ENCODE assay signal across 23 mouse cellular contexts in genomic region chr2:21939993-21940392, GRCm38 (mm10).
DNase-seq lines count a peak whose midpoint lies in the region; ATAC-seq and TF ChIP-seq lines count a peak whose summit lies in the region.
"Had no signal": no experiment of that assay in that cellular context is flagged by ENCODE, and none has a peak within 500 bp of the region (broad histone marks: within the 10 kb centered on the region; RNA-seq: fewer than 3 reads in every experiment).

No protein-coding gene starts in this region.

- no peak overlapping the region for H3K4me3 ChIP-seq in forebrain, embryonic 15.5 days
- no peak overlapping the region for H3K4me3 ChIP-seq in forebrain, embryonic 12.5 days (replicated peaks)
- no peak overlapping the region for H3K4me3 ChIP-seq in hindbrain, embryonic 11.5 days (ENCODE audit: low read depth, low read length)
- no peak overlapping the region for H3K4me3 ChIP-seq in hindbrain, embryonic 10.5 days
- H3K4me3 ChIP-seq in midbrain, embryonic 11.5 days (ENCODE audit: low read depth, low read length): no peak overlapping the region
- H3K4me3 ChIP-seq in midbrain, postnatal 0 days (ENCODE audit: low read depth, low read length): no peak overlapping the region
- no peak overlapping the region for H3K4me3 ChIP-seq in midbrain, embryonic 15.5 days
- H3K4me3 ChIP-seq in midbrain, embryonic 14.5 days (replicated peaks; ENCODE audit: low read depth, low read length): no peak overlapping the region
- H3K4me3 ChIP-seq: embryonic facial prominence, embryonic 13.5 days; embryonic facial prominence, embryonic 15.5 days; erythroblast, embryonic 14.5 days; forebrain, embryonic 10.5 days had no signal

- no peak overlapping the region for H3K9ac ChIP-seq in forebrain, embryonic 15.5 days (replicated peaks)
- H3K9ac ChIP-seq in forebrain, embryonic 12.5 days: no peak overlapping the region
- H3K9ac ChIP-seq in hindbrain, embryonic 11.5 days (ENCODE audit: low read depth, low read length): no peak overlapping the region
- no peak overlapping the region for H3K9ac ChIP-seq in midbrain, embryonic 11.5 days (ENCODE audit: low read length)
- H3K9ac ChIP-seq in midbrain, postnatal 0 days (replicated peaks; ENCODE audit: low read length, poor library complexity, severe bottlenecking): no peak overlapping the region
- H3K9ac ChIP-seq in midbrain, embryonic 15.5 days: no peak overlapping the region
- no peak overlapping the region for H3K9ac ChIP-seq in midbrain, embryonic 14.5 days (replicated peaks; ENCODE audit: low read length)
- H3K9ac ChIP-seq: embryonic facial prominence, embryonic 13.5 days; embryonic facial prominence, embryonic 15.5 days had no signal

- no peaks in the 10 kb centered on the region for H3K27me3 ChIP-seq in forebrain, embryonic 15.5 days
- no peaks in the 10 kb centered on the region for H3K27me3 ChIP-seq in forebrain, embryonic 12.5 days
- H3K27me3 ChIP-seq in hindbrain, embryonic 11.5 days (ENCODE audit: control insufficient read depth, insufficient read depth, low read length): no peaks in the 10 kb centered on the region
- no peaks in the 10 kb centered on the region for H3K27me3 ChIP-seq in hindbrain, embryonic 10.5 days (ENCODE audit: insufficient read depth, poor library complexity, severe bottlenecking)
- no peaks in the 10 kb centered on the region for H3K27me3 ChIP-seq in midbrain, embryonic 11.5 days (ENCODE audit: control insufficient read depth, insufficient read depth, low read length)
- H3K27me3 ChIP-seq in midbrain, postnatal 0 days (ENCODE audit: insufficient read depth, low read length): no peaks in the 10 kb centered on the region
- no peaks in the 10 kb centered on the region for H3K27me3 ChIP-seq in midbrain, embryonic 15.5 days (replicated peaks)
- no peaks in the 10 kb centered on the region for H3K27me3 ChIP-seq in midbrain, embryonic 14.5 days (ENCODE audit: control insufficient read depth, insufficient read depth, low read length)
- H3K27me3 ChIP-seq: embryonic facial prominence, embryonic 13.5 days; embryonic facial prominence, embryonic 15.5 days had no signal

- 93% methylated on average over 3 of the region's 3 CpGs for WGBS in forebrain, embryonic 15.5 days
- 92% methylated on average over 3 of the region's 3 CpGs for WGBS in forebrain, embryonic 12.5 days
- 95% methylated on average over 3 of the region's 3 CpGs for WGBS in hindbrain, embryonic 11.5 days
- 90% methylated on average over 3 of the region's 3 CpGs for WGBS in hindbrain, embryonic 10.5 days
- WGBS in midbrain, embryonic 11.5 days: 94% methylated on average over 3 of the region's 3 CpGs
- WGBS in midbrain, postnatal 0 days: 91% methylated on average over 3 of the region's 3 CpGs
- 92% methylated on average over 3 of the region's 3 CpGs for WGBS in midbrain, embryonic 15.5 days
- WGBS in midbrain, embryonic 14.5 days: 95% methylated on average over 3 of the region's 3 CpGs

- H3K4me2 ChIP-seq in forebrain, embryonic 15.5 days (replicated peaks): no peak overlapping the region
- H3K4me2 ChIP-seq in forebrain, embryonic 12.5 days: no peak overlapping the region
- no peak overlapping the region for H3K4me2 ChIP-seq in hindbrain, embryonic 11.5 days (replicated peaks; ENCODE audit: low read depth, low read length)
- H3K4me2 ChIP-seq in midbrain, embryonic 11.5 days: no peak overlapping the region
- no peak overlapping the region for H3K4me2 ChIP-seq in midbrain, postnatal 0 days (ENCODE audit: low read depth, low read length, poor library complexity, severe bottlenecking)
- H3K4me2 ChIP-seq in midbrain, embryonic 15.5 days: no peak overlapping the region
- no peak overlapping the region for H3K4me2 ChIP-seq in midbrain, embryonic 14.5 days (ENCODE audit: low read length)
- H3K4me2 ChIP-seq: embryonic facial prominence, embryonic 13.5 days; embryonic facial prominence, embryonic 15.5 days had no signal

- no peaks in the 10 kb centered on the region for H3K4me1 ChIP-seq in forebrain, embryonic 15.5 days
- H3K4me1 ChIP-seq in forebrain, embryonic 12.5 days: no peaks in the 10 kb centered on the region
- no peaks in the 10 kb centered on the region for H3K4me1 ChIP-seq in hindbrain, embryonic 11.5 days (replicated peaks; ENCODE audit: control insufficient read depth, insufficient read depth, low read length)
- H3K4me1 ChIP-seq in hindbrain, embryonic 10.5 days (replicated peaks): no peaks in the 10 kb centered on the region
- H3K4me1 ChIP-seq in midbrain, embryonic 11.5 days (ENCODE audit: control insufficient read depth, insufficient read depth, low read length): no peaks in the 10 kb centered on the region
- H3K4me1 ChIP-seq in midbrain, postnatal 0 days (ENCODE audit: insufficient read depth, low read length): no peaks in the 10 kb centered on the region
- no peaks in the 10 kb centered on the region for H3K4me1 ChIP-seq in midbrain, embryonic 15.5 days
- no peaks in the 10 kb centered on the region for H3K4me1 ChIP-seq in midbrain, embryonic 14.5 days (ENCODE audit: control insufficient read depth, insufficient read depth, low read length)
- H3K4me1 ChIP-seq: embryonic facial prominence, embryonic 13.5 days; embryonic facial prominence, embryonic 15.5 days; forebrain, embryonic 10.5 days had no signal

- no peak for TF ChIP-seq CTCF in midbrain, postnatal 0 days (IDR thresholded peaks at IDR 0.05)

- ATAC-seq in forebrain, embryonic 15.5 days (replicated peaks): 0 out of 2 replicates have a peak, but pooled peaks have one; percentile 53
- no peak for ATAC-seq in forebrain, embryonic 12.5 days (ENCODE audit: low FRiP score)
- 0 out of 2 replicates have a peak, but pooled peaks have one; percentile 27 for ATAC-seq in hindbrain, embryonic 11.5 days (ENCODE audit: low FRiP score)
- 0 out of 2 replicates have a peak, but pooled peaks have one; percentile 30 for ATAC-seq in midbrain, embryonic 11.5 days (ENCODE audit: low FRiP score)
- no peak for ATAC-seq in midbrain, postnatal 0 days (ENCODE audit: low FRiP score)
- 0 out of 2 replicates have a peak, but pooled peaks have one; percentile 54 for ATAC-seq in midbrain, embryonic 15.5 days (replicated peaks)
- no peak for ATAC-seq in midbrain, embryonic 14.5 days (ENCODE audit: low FRiP score, low TSS enrichment)
- ATAC-seq: forebrain, embryonic 16.5 days had no signal

- no peaks in the 10 kb centered on the region for H3K36me3 ChIP-seq in forebrain, embryonic 15.5 days
- H3K36me3 ChIP-seq in forebrain, embryonic 12.5 days (replicated peaks): no peaks in the 10 kb centered on the region
- no peaks in the 10 kb centered on the region for H3K36me3 ChIP-seq in hindbrain, embryonic 11.5 days (ENCODE audit: control insufficient read depth, insufficient read depth, low read length)
- no peaks in the 10 kb centered on the region for H3K36me3 ChIP-seq in hindbrain, embryonic 10.5 days
- H3K36me3 ChIP-seq in midbrain, embryonic 11.5 days (ENCODE audit: control insufficient read depth, insufficient read depth, low read length): no peaks in the 10 kb centered on the region
- no peaks in the 10 kb centered on the region for H3K36me3 ChIP-seq in midbrain, postnatal 0 days (ENCODE audit: insufficient read depth, low read length)
- H3K36me3 ChIP-seq in midbrain, embryonic 15.5 days (replicated peaks): no peaks in the 10 kb centered on the region
- H3K36me3 ChIP-seq in midbrain, embryonic 14.5 days (ENCODE audit: control insufficient read depth, insufficient read depth, low read length): no peaks in the 10 kb centered on the region
- H3K36me3 ChIP-seq: embryonic facial prominence, embryonic 13.5 days; embryonic facial prominence, embryonic 15.5 days; forebrain, embryonic 10.5 days had no signal

- DNase-seq in hindbrain, embryonic 11.5 days (ENCODE audit: low spot score): no peak
- no peak for DNase-seq in hindbrain, embryonic 10.5 days (ENCODE audit: low spot score)
- DNase-seq in midbrain, embryonic 11.5 days (ENCODE audit: low spot score, missing footprints): no peak
- no peak for DNase-seq in midbrain, postnatal 0 days (ENCODE audit: low spot score)
- DNase-seq in midbrain, embryonic 14.5 days: no peak
- DNase-seq: adrenal gland, adult 2 months; adrenal gland, postnatal 10 days; adrenal gland, postnatal 25 days; cerebellum, adult 11 months; cerebellum, adult 18-20 months; cerebellum, adult 8-10 months; cerebellum, adult 9-11 months; cerebellum, postnatal 14 days; cerebellum, postnatal 36 days; embryo, embryonic 11 days had no signal

- H3K9me3 ChIP-seq in forebrain, embryonic 15.5 days: no peaks in the 10 kb centered on the region
- no peaks in the 10 kb centered on the region for H3K9me3 ChIP-seq in forebrain, embryonic 12.5 days
- no peaks in the 10 kb centered on the region for H3K9me3 ChIP-seq in hindbrain, embryonic 11.5 days (ENCODE audit: control insufficient read depth, low read length)
- H3K9me3 ChIP-seq in hindbrain, embryonic 10.5 days: no peaks in the 10 kb centered on the region
- H3K9me3 ChIP-seq in midbrain, embryonic 11.5 days (ENCODE audit: control insufficient read depth, low read length): no peaks in the 10 kb centered on the region
- H3K9me3 ChIP-seq in midbrain, postnatal 0 days (ENCODE audit: low read length): no peaks in the 10 kb centered on the region
- no peaks in the 10 kb centered on the region for H3K9me3 ChIP-seq in midbrain, embryonic 15.5 days
- H3K9me3 ChIP-seq in midbrain, embryonic 14.5 days (ENCODE audit: control insufficient read depth, low read length): no peaks in the 10 kb centered on the region
- H3K9me3 ChIP-seq: embryonic facial prominence, embryonic 13.5 days; embryonic facial prominence, embryonic 15.5 days had no signal

- H3K27ac ChIP-seq in forebrain, embryonic 15.5 days (replicated peaks): no peak overlapping the region
- no peak overlapping the region for H3K27ac ChIP-seq in forebrain, embryonic 12.5 days
- no peak overlapping the region for H3K27ac ChIP-seq in hindbrain, embryonic 11.5 days (ENCODE audit: low read depth, low read length)
- H3K27ac ChIP-seq in hindbrain, embryonic 10.5 days: no peak overlapping the region
- H3K27ac ChIP-seq in midbrain, embryonic 11.5 days (ENCODE audit: low read depth, low read length): no peak overlapping the region
- H3K27ac ChIP-seq in midbrain, postnatal 0 days (ENCODE audit: low read depth, low read length): no peak overlapping the region
- H3K27ac ChIP-seq in midbrain, embryonic 15.5 days: no peak overlapping the region
- no peak overlapping the region for H3K27ac ChIP-seq in midbrain, embryonic 14.5 days (replicated peaks; ENCODE audit: low read depth, low read length)
- H3K27ac ChIP-seq: embryonic facial prominence, embryonic 13.5 days; embryonic facial prominence, embryonic 15.5 days; forebrain, embryonic 10.5 days had no signal

Comparison
In these comparisons a context has a peak if more than half of its experiments do, and no peak if none do; other contexts are left out.
1. ATAC-seq: peak in forebrain, embryonic 15.5 days (single experiment), hindbrain, embryonic 11.5 days (single experiment), midbrain, embryonic 11.5 days (single experiment) and midbrain, embryonic 15.5 days (single experiment); none in forebrain, embryonic 12.5 days (single experiment), midbrain, postnatal 0 days (single experiment) and midbrain, embryonic 14.5 days (single experiment).